Mouse (Mus musculus) gastrocnemius, adult 8-10 months (tissue): ENCODE results near the gene Lxn. TPM values are rescaled to one million over a fixed set of nuclear protein-coding genes. Genes with fewer than 3 reads are reported as not detected.

Experiments
- DNase-seq, 2 experiments: peaks; one replicate each; pipeline ENCODE4 v3.0.0; 2022; ENCODE audit warnings: low spot score in 2 of 2
- total RNA-seq, 4 experiments: library from RNA; stranded (reverse); gene quantifications; 2 replicates each; pipeline ENCODE4 v1.2.4; 2022

Gene Lxn
- total RNA-seq, 4 experiments from 2014 or later = 0.29 to 2.3 (median 1.1) TPM

DNA sequence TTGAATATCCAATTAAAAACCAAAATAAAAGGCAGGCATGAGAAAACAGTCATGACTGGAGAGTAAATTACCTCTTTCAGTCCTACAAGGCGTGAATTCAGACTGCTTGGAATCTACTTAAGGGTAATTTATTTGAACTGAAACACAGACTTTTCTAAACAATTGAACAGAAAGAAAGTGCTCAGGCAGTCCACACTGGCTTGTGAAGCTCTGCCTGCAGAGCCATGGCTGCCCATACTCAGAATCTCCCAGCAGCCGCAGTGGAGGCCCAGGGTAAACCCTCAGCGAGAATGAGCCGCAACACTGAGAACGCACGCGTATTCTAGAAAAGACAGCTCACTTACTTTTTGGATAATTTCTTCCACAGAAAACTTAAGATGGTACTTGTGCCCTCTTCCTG, 1.7 kb downstream of the Lxn start:
- no peak for DNase-seq

DNA sequence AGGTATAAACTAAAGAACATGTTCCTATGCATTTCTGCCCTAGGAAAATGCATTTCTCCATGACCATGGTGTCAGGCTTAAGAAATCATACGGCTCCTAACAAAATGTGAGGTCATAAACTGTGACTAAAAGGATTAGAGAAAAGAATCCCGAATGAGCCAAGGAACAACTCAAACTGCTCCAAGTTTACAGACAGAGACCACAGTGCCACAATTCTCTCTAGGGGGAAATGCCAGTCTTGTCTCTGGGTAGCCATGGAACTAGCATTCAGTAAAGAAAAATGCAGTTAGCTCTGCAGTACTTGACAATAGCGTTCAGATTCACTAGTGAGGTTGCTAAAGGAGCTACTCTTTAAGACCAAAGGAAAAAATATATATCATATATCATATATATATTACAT, 3.8 kb downstream of the Lxn start:
- DNase-seq = no peak

DNA sequence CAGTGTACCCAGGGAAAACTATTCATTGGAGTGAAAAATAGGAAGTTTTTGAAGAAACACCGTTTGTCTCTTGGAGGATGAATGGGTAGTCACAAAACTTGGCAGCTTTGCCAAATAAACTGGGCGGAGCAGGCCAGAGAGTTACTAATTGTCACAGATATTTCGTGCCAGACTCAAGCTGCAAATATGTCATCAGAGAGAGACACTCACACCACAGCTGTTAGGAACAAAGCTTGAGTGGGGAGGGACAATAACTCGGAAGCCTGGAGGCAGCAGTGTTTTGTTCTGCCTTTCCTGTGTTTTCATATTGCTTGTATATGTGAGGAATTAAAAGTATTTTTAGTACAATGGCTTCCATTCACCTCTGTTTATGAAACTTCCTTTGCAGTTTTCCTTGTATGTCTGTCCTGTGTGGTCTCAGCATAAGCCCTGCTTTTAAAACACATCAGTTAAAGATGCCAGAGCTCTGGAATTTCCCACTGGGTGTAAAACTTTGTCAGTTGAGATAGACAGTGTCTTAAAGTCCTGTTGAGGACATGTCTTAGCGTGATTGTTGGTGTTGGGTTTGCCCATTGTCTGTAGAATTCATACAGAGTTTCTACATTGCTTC, 13.0 kb downstream of the Lxn start:
- DNase-seq = no peak

DNA sequence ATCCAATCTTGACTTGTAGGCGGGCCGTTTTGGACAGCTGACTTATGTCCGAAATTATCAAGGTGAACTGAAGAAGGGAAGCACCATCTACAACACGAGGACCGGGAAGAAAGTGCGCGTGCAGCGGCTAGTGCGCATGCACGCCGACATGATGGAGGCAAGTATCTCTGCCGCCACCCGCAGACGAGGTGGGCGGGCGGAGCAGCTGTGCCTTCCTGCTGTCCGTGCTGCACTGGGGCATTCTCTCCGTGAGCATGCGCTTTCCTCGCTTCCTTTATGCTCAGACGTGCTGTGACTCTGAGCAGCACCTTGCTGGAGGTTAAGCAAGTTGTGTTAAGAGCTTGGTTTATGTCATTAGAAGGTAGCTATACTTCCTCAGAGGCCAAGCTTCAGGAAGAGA, 14.1 kb downstream of the Lxn start:
- DNase-seq = no peak

DNA sequence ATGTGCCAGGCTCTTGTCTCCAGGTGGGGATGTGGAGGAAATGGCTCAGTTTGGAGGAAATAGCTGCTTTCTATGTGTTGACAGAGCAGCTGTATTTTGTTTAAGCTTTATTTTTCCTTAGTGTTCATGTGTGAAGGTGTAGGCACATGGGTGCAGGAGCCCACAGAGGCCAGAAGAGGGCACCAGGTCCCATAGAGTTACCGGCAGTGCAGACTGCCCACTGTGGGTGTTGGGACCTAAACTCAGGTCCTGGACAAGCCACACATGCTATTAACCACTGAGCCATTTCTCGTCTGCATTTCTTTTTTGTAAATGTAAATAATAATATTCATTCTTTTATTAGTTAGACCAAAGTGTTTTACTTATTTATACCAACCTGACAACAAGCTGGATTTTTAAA, 16.6 kb downstream of the Lxn start:
- DNase-seq = no peak

DNA sequence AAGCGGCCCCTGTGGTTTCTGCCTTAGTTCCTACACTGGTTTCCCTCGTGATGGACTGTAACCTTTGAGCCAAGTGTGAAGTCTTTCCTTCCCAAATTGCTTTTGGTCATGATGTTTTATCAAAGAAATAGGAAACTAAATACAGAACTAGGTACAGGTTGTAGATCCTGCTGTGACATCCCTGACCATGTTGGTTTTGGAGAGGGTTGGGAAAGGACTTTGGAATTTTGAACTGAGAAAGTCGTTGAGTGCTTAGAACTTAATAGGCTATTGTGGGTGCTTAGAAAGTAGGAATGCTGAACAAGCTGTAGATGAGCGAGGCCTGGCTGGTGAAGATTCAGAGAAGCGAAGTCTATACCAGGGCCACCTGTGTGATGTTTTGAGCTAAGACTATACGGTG, 29.7 kb downstream of the Lxn start:
- no peak for DNase-seq

DNA sequence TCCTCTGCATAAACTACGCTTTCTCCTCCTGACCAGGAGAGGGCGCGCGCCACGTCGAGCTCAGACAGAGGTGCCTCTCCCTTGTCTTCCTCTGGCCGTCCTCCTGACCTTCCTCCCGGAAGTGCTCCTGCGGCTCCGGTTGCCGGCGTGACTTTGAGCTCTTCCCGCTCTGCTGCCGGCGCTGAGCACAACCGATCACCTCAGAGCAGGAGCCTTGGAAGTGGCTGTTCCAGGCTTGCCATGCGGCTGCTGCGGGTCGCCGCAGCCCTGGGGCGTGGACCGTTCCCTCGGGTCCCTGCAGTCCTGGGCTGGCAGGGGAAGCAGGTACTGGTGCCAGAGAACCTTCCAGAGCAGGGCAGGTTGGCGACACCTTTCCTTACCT, 33.7 kb downstream of the Lxn start, which contains the start of gene Gfm1:
Gene Gfm1 (plus strand): TSS at position 98 of the 382 bp plus-strand sequence.
- peak; percentile 60 to 80 for DNase-seq

DNA sequence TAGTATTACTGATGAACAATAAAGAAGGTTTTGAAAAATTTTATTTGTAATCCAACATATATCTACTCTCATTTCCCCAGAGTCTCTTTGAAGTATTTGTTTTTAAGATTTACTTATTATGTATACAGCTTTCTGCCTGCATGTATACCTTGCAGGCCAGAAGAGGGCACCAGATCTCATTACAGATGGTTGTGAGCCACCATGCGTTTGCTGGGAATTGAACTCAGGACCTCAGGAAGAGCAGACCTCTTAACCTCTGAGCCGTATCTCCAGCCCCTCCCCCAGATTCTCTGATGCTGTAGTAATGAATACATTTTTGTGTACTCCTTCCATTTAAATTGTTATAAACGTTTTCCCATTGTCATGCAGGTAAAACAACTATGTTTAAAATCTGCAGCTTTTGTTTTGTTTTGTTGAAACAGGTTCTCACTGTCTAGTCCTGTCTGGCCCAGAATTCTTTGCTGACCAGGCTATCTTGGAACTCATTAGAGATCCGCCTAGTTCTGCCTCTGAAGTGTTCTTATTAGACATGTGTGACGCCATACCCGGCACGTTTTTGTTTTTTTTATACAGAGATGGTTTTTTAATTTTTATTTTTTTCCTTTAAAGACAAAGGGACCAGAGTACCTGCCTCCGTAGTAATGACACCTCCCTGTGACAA, 34.3 kb downstream of the Lxn start:
- DNase-seq = no peak

Other genes with a start within 250 kb of the Lxn start
- gene Mlf1, start 89.8 kb downstream of the Lxn start, total RNA-seq = 100 to 1,000 TPM; 179 to 386 (median 241) TPM
- gene Gm17402, start 88.8 kb downstream of the Lxn start, total RNA-seq = not detected
- gene Gfm1, start 33.8 kb downstream of the Lxn start, total RNA-seq = 100 to 1,000 TPM; 107 to 116 (median 111) TPM
- gene Rarres1, start 51.6 kb upstream of the Lxn start, total RNA-seq = under 1 TPM; 0.29 to 0.72 (median 0.41) TPM
- gene Mfsd1, start 118.8 kb upstream of the Lxn start, total RNA-seq = 10 to 100 TPM; 19.8 to 30.5 (median 25.2) TPM